Mouse (Mus musculus): ENCODE measurements around the gene Wdfy3. TPM values are rescaled to one million over a fixed set of nuclear protein-coding genes. Genes with fewer than 3 reads are reported as not detected.

Gene Wdfy3
- polyA plus RNA-seq, 1 experiment from 2014 or later, result 27.7 TPM

GRCm38 (mm10) chr5:101954393-101955340 lies 115.1 kb downstream of the Wdfy3 start:
- peaks cover 55% of the 10 kb centered on the region for H3K36me3 ChIP-seq (ENCODE audit: control insufficient read depth, insufficient read depth, low read length)

GRCm38 (mm10) chr5:101951918-101952317 lies 117.8 kb downstream of the Wdfy3 start:
- no peak for ATAC-seq (ENCODE audit: low FRiP score, low TSS enrichment)
- H3K9ac ChIP-seq (ENCODE audit: low read depth, low read length), result no peak overlapping the region
- WGBS, result 72% methylated on average over 1 of the region's 1 CpGs
- H3K27ac ChIP-seq (ENCODE audit: low read depth, low read length), result no peak overlapping the region
- no peaks in the 10 kb centered on the region for H3K27me3 ChIP-seq (ENCODE audit: control insufficient read depth, insufficient read depth, low read length)
- H3K4me3 ChIP-seq (ENCODE audit: low read length), result no peak overlapping the region
- H3K9me3 ChIP-seq (ENCODE audit: control insufficient read depth, low read length), result no peaks in the 10 kb centered on the region
- peaks cover 3% of the 10 kb centered on the region; the same call in 1 of the 2 replicates for H3K4me1 ChIP-seq (ENCODE audit: control insufficient read depth, insufficient read depth, low read length)
- H3K4me2 ChIP-seq (replicated peaks; ENCODE audit: low read depth, low read length), result no peak overlapping the region
- peaks cover 65% of the 10 kb centered on the region for H3K36me3 ChIP-seq (ENCODE audit: control insufficient read depth, insufficient read depth, low read length)

More at GRCm38 (mm10) chr5:101954393-101955340, 115.1 kb downstream of the Wdfy3 start:
- Histone ChIP-seq H3K4me2 (replicated peaks; ENCODE audit: low read depth, low read length) (no peak overlapping the region), H3K9me3 (ENCODE audit: control insufficient read depth, low read length) (no peaks in the 10 kb centered on the region), H3K4me3 (ENCODE audit: low read length) (no peak overlapping the region), H3K9ac (ENCODE audit: low read depth, low read length) (no peak overlapping the region), H3K27ac (ENCODE audit: low read depth, low read length) (no peak overlapping the region), H3K4me1 (ENCODE audit: control insufficient read depth, insufficient read depth, low read length) (peaks cover 3% of the 10 kb centered on the region; the same call in 1 of the 2 replicates), H3K27me3 (ENCODE audit: control insufficient read depth, insufficient read depth, low read length) (no peaks in the 10 kb centered on the region)
- ATAC-seq (ENCODE audit: low FRiP score, low TSS enrichment), result no peak
- 59% methylated on average over 16 of the region's 16 CpGs for WGBS

GRCm38 (mm10) chr5:101949323-101949722 lies 120.4 kb downstream of the Wdfy3 start:
- no peaks in the 10 kb centered on the region for H3K27me3 ChIP-seq (ENCODE audit: control insufficient read depth, insufficient read depth, low read length)
- ATAC-seq (ENCODE audit: low FRiP score, low TSS enrichment), result no peak
- H3K4me3 ChIP-seq (ENCODE audit: low read length), result no peak overlapping the region
- H3K9me3 ChIP-seq (ENCODE audit: control insufficient read depth, low read length), result no peaks in the 10 kb centered on the region
- no peaks in the 10 kb centered on the region for H3K4me1 ChIP-seq (ENCODE audit: control insufficient read depth, insufficient read depth, low read length)
- WGBS, result 54% methylated on average over 8 of the region's 8 CpGs
- H3K4me2 ChIP-seq (replicated peaks; ENCODE audit: low read depth, low read length), result no peak overlapping the region
- H3K9ac ChIP-seq (ENCODE audit: low read depth, low read length), result no peak overlapping the region
- peaks cover 63% of the 10 kb centered on the region for H3K36me3 ChIP-seq (ENCODE audit: control insufficient read depth, insufficient read depth, low read length)
- no peak overlapping the region for H3K27ac ChIP-seq (ENCODE audit: low read depth, low read length)

- Histone ChIP-seq H3K27ac (ENCODE audit: low read depth, low read length) (no peak overlapping the region), H3K4me3 (ENCODE audit: low read length) (no peak overlapping the region), H3K4me1 (ENCODE audit: control insufficient read depth, insufficient read depth, low read length) (no peaks in the 10 kb centered on the region), H3K9ac (ENCODE audit: low read depth, low read length) (no peak overlapping the region), H3K4me2 (replicated peaks; ENCODE audit: low read depth, low read length) (no peak overlapping the region), H3K36me3 (ENCODE audit: control insufficient read depth, insufficient read depth, low read length) (peaks cover 68% of the 10 kb centered on the region), H3K9me3 (ENCODE audit: control insufficient read depth, low read length) (no peaks in the 10 kb centered on the region), H3K27me3 (ENCODE audit: control insufficient read depth, insufficient read depth, low read length) (no peaks in the 10 kb centered on the region)
- WGBS, result 90% methylated on average over 7 of the region's 7 CpGs
- no peak for ATAC-seq (ENCODE audit: low FRiP score, low TSS enrichment)
Observed at GRCm38 (mm10) chr5:101948641-101949040, 121.1 kb downstream of the Wdfy3 start.

GRCm38 (mm10) chr5:101945731-101946130 lies 124.0 kb downstream of the Wdfy3 start:
- no peak overlapping the region for H3K27ac ChIP-seq (ENCODE audit: low read depth, low read length)
- no peak overlapping the region for H3K9ac ChIP-seq (ENCODE audit: low read depth, low read length)
- ATAC-seq (ENCODE audit: low FRiP score, low TSS enrichment), result no peak
- H3K9me3 ChIP-seq (ENCODE audit: control insufficient read depth, low read length), result no peaks in the 10 kb centered on the region
- H3K36me3 ChIP-seq (ENCODE audit: control insufficient read depth, insufficient read depth, low read length), result peaks cover 78% of the 10 kb centered on the region
- H3K27me3 ChIP-seq (ENCODE audit: control insufficient read depth, insufficient read depth, low read length), result no peaks in the 10 kb centered on the region
- 84% methylated on average over 5 of the region's 5 CpGs for WGBS
- no peak overlapping the region for H3K4me2 ChIP-seq (replicated peaks; ENCODE audit: low read depth, low read length)
- H3K4me3 ChIP-seq (ENCODE audit: low read length), result no peak overlapping the region
- no peaks in the 10 kb centered on the region for H3K4me1 ChIP-seq (ENCODE audit: control insufficient read depth, insufficient read depth, low read length)

GRCm38 (mm10) chr5:101937909-101938596 lies 131.7 kb downstream of the Wdfy3 start:
- no peaks in the 10 kb centered on the region for H3K27me3 ChIP-seq (ENCODE audit: control insufficient read depth, insufficient read depth, low read length)
- peaks cover 14% of the 10 kb centered on the region for H3K4me1 ChIP-seq (ENCODE audit: control insufficient read depth, insufficient read depth, low read length)
- no peak overlapping the region for H3K4me3 ChIP-seq (ENCODE audit: low read length)
- WGBS, result 88% methylated on average over 13 of the region's 13 CpGs
- H3K9ac ChIP-seq (ENCODE audit: low read depth, low read length), result no peak overlapping the region
- ATAC-seq (ENCODE audit: low FRiP score, low TSS enrichment), result no peak
- peaks cover 66% of the 10 kb centered on the region for H3K36me3 ChIP-seq (ENCODE audit: control insufficient read depth, insufficient read depth, low read length)
- H3K27ac ChIP-seq (ENCODE audit: low read depth, low read length), result no peak overlapping the region
- H3K9me3 ChIP-seq (ENCODE audit: control insufficient read depth, low read length), result no peaks in the 10 kb centered on the region
- no peak overlapping the region for H3K4me2 ChIP-seq (replicated peaks; ENCODE audit: low read depth, low read length)

GRCm38 (mm10) chr5:101937362-101937761 lies 132.4 kb downstream of the Wdfy3 start:
- H3K4me3 ChIP-seq (ENCODE audit: low read length), result no peak overlapping the region
- peaks cover 60% of the 10 kb centered on the region for H3K36me3 ChIP-seq (ENCODE audit: control insufficient read depth, insufficient read depth, low read length)
- no peak overlapping the region for H3K27ac ChIP-seq (ENCODE audit: low read depth, low read length)
- no peaks in the 10 kb centered on the region for H3K27me3 ChIP-seq (ENCODE audit: control insufficient read depth, insufficient read depth, low read length)
- no peak overlapping the region for H3K9ac ChIP-seq (ENCODE audit: low read depth, low read length)
- peaks cover 14% of the 10 kb centered on the region for H3K4me1 ChIP-seq (ENCODE audit: control insufficient read depth, insufficient read depth, low read length)
- ATAC-seq (ENCODE audit: low FRiP score, low TSS enrichment), result no peak
- H3K4me2 ChIP-seq (replicated peaks; ENCODE audit: low read depth, low read length), result no peak overlapping the region
- 78% methylated on average over 21 of the region's 21 CpGs for WGBS
- H3K9me3 ChIP-seq (ENCODE audit: control insufficient read depth, low read length), result no peaks in the 10 kb centered on the region

GRCm38 (mm10) chr5:101935893-101936292 lies 133.8 kb downstream of the Wdfy3 start:
- Histone ChIP-seq H3K4me1 (ENCODE audit: control insufficient read depth, insufficient read depth, low read length) (peaks cover 14% of the 10 kb centered on the region), H3K27ac (ENCODE audit: low read depth, low read length) (0 out of 2 replicates have a peak overlapping the region, but pooled peaks have one; percentile 25), H3K4me2 (replicated peaks; ENCODE audit: low read depth, low read length) (no peak overlapping the region), H3K9me3 (ENCODE audit: control insufficient read depth, low read length) (no peaks in the 10 kb centered on the region), H3K4me3 (ENCODE audit: low read length) (no peak overlapping the region), H3K36me3 (ENCODE audit: control insufficient read depth, insufficient read depth, low read length) (peaks cover 52% of the 10 kb centered on the region), H3K27me3 (ENCODE audit: control insufficient read depth, insufficient read depth, low read length) (no peaks in the 10 kb centered on the region), H3K9ac (ENCODE audit: low read depth, low read length) (no peak overlapping the region)
- ATAC-seq (ENCODE audit: low FRiP score, low TSS enrichment), result peak; percentile 89
- 16% methylated on average over 16 of the region's 16 CpGs for WGBS

- 0 out of 2 replicates have a peak, but pooled peaks have one; percentile 30 for ATAC-seq (ENCODE audit: low FRiP score, low TSS enrichment)
- Histone ChIP-seq H3K4me2 (replicated peaks; ENCODE audit: low read depth, low read length) (no peak overlapping the region), H3K27ac (ENCODE audit: low read depth, low read length) (no peak overlapping the region), H3K9ac (ENCODE audit: low read depth, low read length) (no peak overlapping the region), H3K4me3 (ENCODE audit: low read length) (no peak overlapping the region), H3K27me3 (ENCODE audit: control insufficient read depth, insufficient read depth, low read length) (no peaks in the 10 kb centered on the region), H3K4me1 (ENCODE audit: control insufficient read depth, insufficient read depth, low read length) (peaks cover 14% of the 10 kb centered on the region), H3K36me3 (ENCODE audit: control insufficient read depth, insufficient read depth, low read length) (peaks cover 51% of the 10 kb centered on the region), H3K9me3 (ENCODE audit: control insufficient read depth, low read length) (no peaks in the 10 kb centered on the region)
- 37% methylated on average over 7 of the region's 7 CpGs for WGBS
Observed at GRCm38 (mm10) chr5:101934629-101935028, 135.1 kb downstream of the Wdfy3 start.

Measured in kidney, embryonic 14.5 days (tissue).